Mouse (Mus musculus) ES-E14 (cell line): ENCODE results near the gene Ampd3. TPM values are rescaled to one million over a fixed set of nuclear protein-coding genes. Genes with fewer than 3 reads are reported as not detected.

Experiments used
- DNase-seq: peaks from one replicate; pipeline ENCODE4 v3.0.0-alpha.2; 2013; ENCODE audit warnings: low read depth, low spot score
- H3K27ac ChIP-seq: 2 replicates; pipeline ENCODE4 v1.5.1; 2012; ENCODE audit warnings: low read depth, mild to moderate bottlenecking, low read length, moderate library complexity, mixed read lengths; ENCODE audit not compliant: poor library complexity, insufficient read depth, severe bottlenecking
- H3K36me3 ChIP-seq: 2 replicates; pipeline ENCODE4 v1.6.1; 2012; ENCODE audit warnings: mild to moderate bottlenecking, low read length, moderate library complexity, mixed read lengths; ENCODE audit not compliant: control insufficient read depth, poor library complexity, insufficient read depth, severe bottlenecking
- H3K4me1 ChIP-seq, 2 experiments: fragments of 150-350 bp in 1 of 2; sonication (generic) in 1 of 2; 2 replicates each; pipeline ENCODE4 v1.6.1; 2012; ENCODE audit warnings: low read length in 2 of 2, mild to moderate bottlenecking in 1 of 2, mixed read lengths in 1 of 2; ENCODE audit not compliant: control insufficient read depth in 2 of 2, insufficient read depth in 2 of 2, poor library complexity in 1 of 2
- H3K4me3 ChIP-seq, 2 experiments: fragments of 150-350 bp in 1 of 2; sonication (generic) in 1 of 2; 2 replicates each; pipeline ENCODE4 v1.5.1; 2012; ENCODE audit warnings: low read length in 2 of 2, low read depth in 1 of 2, mild to moderate bottlenecking in 1 of 2, mixed read lengths in 1 of 2; ENCODE audit not compliant: insufficient read depth in 1 of 2, poor library complexity in 1 of 2, severe bottlenecking in 1 of 2
- H3K9ac ChIP-seq: 2 replicates; pipeline ENCODE4 v1.6.1; 2012; ENCODE audit warnings: low read depth, mild to moderate bottlenecking, low read length, mixed read lengths; ENCODE audit not compliant: poor library complexity, insufficient read depth, severe bottlenecking
- H3K9me3 ChIP-seq: fragments of 150-350 bp; sonication (generic); 2 replicates; pipeline ENCODE4 v1.6.1; 2012; ENCODE audit warnings: low read depth, mild to moderate bottlenecking, low read length; ENCODE audit not compliant: control insufficient read depth, insufficient read depth
- CHD2 ChIP-seq: IDR thresholded peaks from 2 replicates; pipeline ENCODE4 v1.6.1; 2014; ENCODE audit warnings: mild to moderate bottlenecking, low read depth, low read length, inconsistent platforms
- HCFC1 ChIP-seq: IDR thresholded peaks from 2 replicates; pipeline ENCODE4 v1.6.1; 2012; ENCODE audit warnings: low read length, inconsistent platforms, borderline replicate concordance; ENCODE audit not compliant: insufficient read depth
- MAFK ChIP-seq: IDR thresholded peaks from 2 replicates; pipeline ENCODE4 v1.6.1; 2014; ENCODE audit warnings: mild to moderate bottlenecking, low read depth, low read length, inconsistent platforms; ENCODE audit not compliant: insufficient read depth
- ZC3H11A ChIP-seq: IDR thresholded peaks from 2 replicates; pipeline ENCODE4 v1.6.1; 2012; ENCODE audit warnings: low read depth, mild to moderate bottlenecking, inconsistent platforms, low read length, borderline replicate concordance
- ZNF384 ChIP-seq: IDR thresholded peaks from 2 replicates; pipeline ENCODE4 v1.6.1; 2012; ENCODE audit warnings: low read depth, low read length, inconsistent platforms
- in situ Hi-C, 2 experiments: fragments of 600-800 bp; cut with MboI; formaldehyde crosslinking; loops; one replicate each; pipeline ENCODE4 v1.15.1; 2025; ENCODE audit warnings: low sequenced_read_pairs in 2 of 2, inconsistent platforms in 1 of 2; ENCODE audit not compliant: unreplicated experiment in 2 of 2
- total RNA-seq: library from RNA; depleted of rRNA; stranded (reverse); fragments of 300-350 nt; gene quantifications from 2 replicates; pipeline ENCODE4 v1.2.3, GENCODE M21; 2012

Gene Ampd3
- total RNA-seq, 1 experiment = 2.4 TPM

DNA sequence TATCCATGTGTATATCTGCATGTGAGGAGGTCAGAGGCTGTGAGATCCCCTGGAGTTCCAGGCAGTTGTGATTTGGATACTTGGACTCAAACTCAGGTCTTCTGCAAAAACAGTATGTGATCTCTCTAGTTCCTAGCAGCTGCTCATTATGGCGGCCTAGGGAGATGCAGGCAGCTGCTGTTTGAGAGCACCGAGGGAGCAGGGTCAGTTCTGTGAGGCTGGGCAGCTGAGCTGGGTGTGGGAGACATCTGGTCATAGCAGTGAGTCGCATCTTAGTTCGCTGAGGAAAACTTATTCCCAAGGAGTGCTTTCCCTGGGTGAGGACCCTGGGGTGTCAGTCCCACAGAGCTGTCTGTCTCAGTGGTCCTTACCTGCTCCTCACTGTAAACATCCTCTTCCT, 26.7 kb downstream of the Ampd3 start:
- Histone ChIP-seq H3K27ac (no peak overlapping the region), H3K9me3 (no peaks in the 10 kb centered on the region), H3K9ac (no peak overlapping the region), H3K4me3 (no peak overlapping the region), H3K36me3 (no peaks in the 10 kb centered on the region), H3K4me1 (no peaks in the 10 kb centered on the region)
- DNase-seq = no peak
- TF ChIP-seq HCFC1 (no peak), MAFK (no peak), ZNF384 (no peak), ZC3H11A (no peak), CHD2 (no peak)
- in situ Hi-C loops = no loop called here

DNA sequence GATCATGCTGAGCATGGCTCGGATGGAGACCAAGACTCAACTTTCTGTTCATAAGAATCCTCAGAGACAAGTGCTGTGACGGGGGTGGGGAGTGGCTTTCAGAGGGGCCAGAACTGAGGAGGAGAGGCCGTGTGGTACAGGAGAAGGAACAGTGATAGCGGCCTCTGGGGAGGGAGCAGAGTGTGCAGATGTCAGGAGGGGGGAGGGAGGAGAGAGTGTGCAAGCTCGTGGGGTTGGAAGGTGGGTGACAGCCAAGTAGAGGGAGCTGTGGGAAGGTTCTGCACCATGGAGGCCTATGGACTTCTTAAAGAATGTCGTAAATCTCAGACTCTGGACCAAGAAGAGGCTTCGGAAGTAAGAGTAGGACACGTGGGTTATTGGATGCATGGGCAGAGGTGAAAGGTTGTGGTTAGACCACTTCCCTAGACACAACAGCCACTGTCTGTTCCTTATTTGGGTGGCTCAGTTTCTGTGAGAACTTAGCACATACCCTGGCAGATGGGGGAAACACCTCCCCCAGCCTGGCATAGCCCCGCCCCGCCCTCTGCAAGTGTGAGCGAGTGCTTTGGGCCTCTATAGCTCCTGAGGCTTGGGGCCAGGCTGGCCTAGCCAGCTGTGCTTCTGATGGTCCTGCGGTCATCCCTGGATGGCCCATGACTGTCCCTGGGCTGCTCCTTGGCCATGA, 28.5 kb downstream of the Ampd3 start:
- DNase-seq = no peak
- in situ Hi-C loops = no loop called here
- Histone ChIP-seq H3K4me1 (0 out of 4 replicates have a peak, but pooled peaks cover 0 to 2% of the 10 kb centered on the region in 2 experiments), H3K27ac (no peak overlapping the region), H3K9ac (no peak overlapping the region), H3K36me3 (peaks cover 2% of the 10 kb centered on the region; the same call in 1 of the 2 replicates), H3K4me3 (no peak overlapping the region), H3K9me3 (no peaks in the 10 kb centered on the region)
- TF ChIP-seq HCFC1 (no peak), ZNF384 (no peak)

DNA sequence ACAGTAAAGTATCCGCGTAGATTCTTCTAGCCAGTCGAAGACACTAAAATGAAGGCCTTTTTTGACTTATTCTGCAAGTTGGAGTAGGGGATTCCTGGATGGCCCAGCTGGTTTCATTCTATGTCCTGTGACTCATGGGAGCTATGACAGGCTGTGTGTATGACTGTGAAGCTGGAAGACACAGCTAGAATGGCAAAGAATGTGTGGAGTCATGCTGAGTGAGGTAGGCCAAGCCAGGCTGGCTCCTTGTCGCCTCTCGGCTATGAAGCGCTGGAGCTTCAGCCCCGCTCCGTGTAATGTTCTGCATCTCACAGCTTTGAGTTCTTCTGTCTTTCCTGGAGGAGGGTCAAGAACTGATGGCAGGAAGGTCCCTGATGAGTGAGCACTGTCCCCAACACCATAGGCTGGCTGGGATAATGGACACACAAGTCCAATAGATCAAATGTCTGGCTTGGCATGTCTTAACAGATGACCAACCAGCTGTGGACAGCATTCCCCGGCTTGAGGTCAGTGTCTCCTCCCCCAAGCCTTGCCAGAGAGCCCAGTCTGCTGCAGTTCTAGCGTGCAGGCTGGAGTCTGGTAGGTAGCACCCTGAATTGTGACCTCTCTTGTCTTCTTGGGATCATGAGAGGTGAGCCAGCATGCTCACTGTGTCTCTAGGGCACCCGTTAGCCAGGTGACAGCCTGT, 29.9 kb downstream of the Ampd3 start:
- TF ChIP-seq ZC3H11A = no peak
- TF ChIP-seq HCFC1 = no peak
- TF ChIP-seq ZNF384 = no peak
- TF ChIP-seq CHD2 = no peak
- TF ChIP-seq MAFK = no peak
- Histone ChIP-seq H3K27ac (no peak overlapping the region), H3K9me3 (no peaks in the 10 kb centered on the region), H3K4me3 (no peak overlapping the region), H3K4me1 (0 out of 4 replicates have a peak, but pooled peaks cover 0 to 2% of the 10 kb centered on the region in 2 experiments), H3K36me3 (peaks cover 2% of the 10 kb centered on the region; the same call in 1 of the 2 replicates), H3K9ac (no peak overlapping the region)
- in situ Hi-C loops = no loop called here
- no peak for DNase-seq

DNA sequence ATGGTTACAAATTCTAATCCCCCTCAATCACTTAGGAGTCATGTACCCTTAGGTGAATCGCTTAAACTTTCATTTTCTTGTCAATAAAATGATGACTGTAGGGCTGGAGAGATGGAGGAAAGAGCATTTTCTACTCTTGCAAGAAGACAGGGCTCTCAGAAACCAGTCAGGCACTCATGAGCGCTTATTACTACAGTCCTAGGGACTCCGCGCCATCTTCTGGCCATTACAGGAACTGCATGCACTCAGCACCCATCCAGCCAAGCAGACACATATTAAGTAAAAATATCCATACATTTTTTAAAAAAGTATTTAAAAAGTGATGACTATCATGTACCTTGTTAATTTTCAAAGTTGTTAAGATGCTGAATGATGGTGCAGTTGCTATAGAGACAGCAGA, 33.0 kb downstream of the Ampd3 start:
- Histone ChIP-seq H3K9ac (no peak overlapping the region), H3K4me3 (no peak overlapping the region), H3K9me3 (no peaks in the 10 kb centered on the region), H3K36me3 (peaks cover 2% of the 10 kb centered on the region; the same call in 1 of the 2 replicates), H3K4me1 (0 out of 4 replicates have a peak, but pooled peaks cover 0 to 2% of the 10 kb centered on the region in 2 experiments), H3K27ac (no peak overlapping the region)
- DNase-seq = peak; percentile 56
- TF ChIP-seq CHD2 = no peak
- peak; percentile 80; the same call in 1 of the 2 replicates for TF ChIP-seq ZC3H11A
- in situ Hi-C loops = loop anchor here in 1 of 2 experiments (5.0 kb wide), 1 partner anchor 74 kb away; no protein-coding TSS in a partner anchor
